ENCODE assay signal across 10 mouse cellular contexts in the genomic region with DNA sequence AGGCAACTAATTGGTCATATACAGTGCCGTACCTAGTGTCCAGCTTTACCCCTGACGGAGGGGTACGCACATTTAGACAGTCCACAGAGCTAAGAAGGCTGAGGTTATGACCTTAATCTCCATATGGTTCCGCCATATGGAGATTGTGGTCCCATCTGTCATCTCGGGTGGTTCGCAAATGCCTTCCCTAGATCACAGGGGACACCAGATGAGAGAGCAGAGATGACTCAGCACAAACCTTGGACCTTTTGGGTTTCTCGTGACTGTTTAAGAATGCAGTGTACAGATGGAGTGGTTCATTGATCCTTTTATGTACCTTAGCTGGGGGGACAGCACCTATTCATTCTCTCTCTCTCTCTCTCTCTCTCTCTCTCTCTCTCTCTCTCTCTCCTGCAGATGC. TPM values are rescaled to one million over a fixed set of nuclear protein-coding genes. Genes with fewer than 3 reads are reported as not detected.
DNase-seq lines count a peak whose midpoint lies in the region.
"Had no signal": no experiment of that assay in that cellular context is flagged by ENCODE, and none has a peak within 500 bp of the region (broad histone marks: within the 10 kb centered on the region; RNA-seq: fewer than 3 reads in every experiment).

No protein-coding gene starts in this region.

- peak; percentile 34 for DNase-seq in embryo, embryonic 10 days (ENCODE audit: low spot score)
- DNase-seq in embryo, embryonic 9.5 days (ENCODE audit: extremely low spot score), result no peak
- peak; percentile 37 for DNase-seq in thymus, postnatal 0 days (ENCODE audit: low spot score)
- no peak for DNase-seq in thymus, postnatal 25 days
- DNase-seq in embryo, embryonic 11 days, result peak; percentile 42
- DNase-seq in retina, postnatal 7 days (ENCODE audit: low read depth, low spot score), result peak; percentile 38
- no peak for DNase-seq in adrenal gland, postnatal 25 days
- no peak for DNase-seq in ovary, postnatal 10 days (ENCODE audit: low spot score)
- DNase-seq: gastrocnemius, postnatal 10 days; lung, adult 2 months had no signal

RNA-seq across cellular contexts. Expression of gene Hpse, which starts 33.9 kb away (rescaled TPM):
- polyA plus RNA-seq in thymus, postnatal 0 days (2015; fragmentation: Nextera tagmentation; extraction: Ambion mirVana), result 1.6 and 1.7 TPM in 2 replicates
- 0.30 and 0.95 TPM in 2 replicates for total RNA-seq in adrenal gland, postnatal 25 days (2021)

RNA-seq across cellular contexts. Expression of gene Helq, which starts 45.0 kb away (rescaled TPM):
- 15.8 and 20.7 TPM in 2 replicates for polyA plus RNA-seq in thymus, postnatal 0 days (2015; fragmentation: Nextera tagmentation; extraction: Ambion mirVana)
- 8.6 and 10.5 TPM in 2 replicates for total RNA-seq in adrenal gland, postnatal 25 days (2021)

RNA-seq across cellular contexts. Expression of gene Mrps18c, which starts 45.0 kb away (rescaled TPM):
- polyA plus RNA-seq in thymus, postnatal 0 days (2015; fragmentation: Nextera tagmentation; extraction: Ambion mirVana), result 265 and 268 TPM in 2 replicates
- total RNA-seq in adrenal gland, postnatal 25 days (2021), result 82.3 and 82.5 TPM in 2 replicates

Comparison
In these comparisons a context has a peak if more than half of its experiments do, and no peak if none do; other contexts are left out.
1. DNase-seq: peak in embryo, embryonic 10 days (single experiment), thymus, postnatal 0 days (single experiment), embryo, embryonic 11 days (single experiment) and retina, postnatal 7 days (single experiment); none in embryo, embryonic 9.5 days (single experiment), thymus, postnatal 25 days (single experiment), adrenal gland, postnatal 25 days (single experiment) and ovary, postnatal 10 days (single experiment).